Mouse (Mus musculus): ENCODE data around the gene Notch2. TPM values are rescaled to one million over a fixed set of nuclear protein-coding genes. Genes with fewer than 3 reads are reported as not detected.

Notch2 gene
- total and polyA plus RNA-seq, 3 experiments: 3.3 to 11.3 (median 11.1) TPM

- dilution Hi-C loops (cut with MboI; ENCODE audit: extremely low pct_ligation_motif_present, extremely low pct_unique_long_range_greater_than_20kb, low sequenced_read_pairs) (no loop called here), in situ Hi-C loops (cut with MboI; ENCODE audit: low pct_ligation_motif_present, low pct_unique_long_range_greater_than_20kb, low sequenced_read_pairs) (no loop called here)
- DNase-seq (ENCODE audit: extremely low read depth): no peak
- Histone ChIP-seq H3K79me2 (replicated peaks; ENCODE audit: control insufficient read depth, extremely low read depth, insufficient read depth, poor library complexity, severe bottlenecking) (no peaks in the 10 kb centered on the region), H3K4me2 (ENCODE audit: insufficient read depth, low read depth, poor library complexity, severe bottlenecking) (no peak overlapping the region), H3K4me3 (replicated peaks in 1 of 3; ENCODE audit: low read depth in 2 of 3, low read length in 2 of 3, poor library complexity in 1 of 3) (no peak overlapping the region), H3K9ac (ENCODE audit: insufficient read depth, low read depth) (no peak overlapping the region), H3K27me3 (replicated peaks) (no peaks in the 10 kb centered on the region), H3K9me3 (replicated peaks; ENCODE audit: low read length) (no peaks in the 10 kb centered on the region), H3K27ac (ENCODE audit: insufficient read depth, low read depth) (no peak overlapping the region), H3K4me1 (ENCODE audit: control insufficient read depth in 1 of 2, insufficient read depth in 2 of 2) (peaks cover 11 to 49% of the 10 kb centered on the region in 2 experiments; a peak in 3 of 4 replicates), H3K36me3 (replicated peaks in 1 of 2; ENCODE audit: control insufficient read depth in 1 of 2, insufficient read depth in 1 of 2, low read length in 1 of 2) (peaks cover 6 to 64% of the 10 kb centered on the region in 2 experiments)
- TF ChIP-seq MEF2A (IDR thresholded peaks at IDR 0.05; ENCODE audit: borderline replicate concordance, low read depth, low read length): no peak
- no peak for TF ChIP-seq ZC3H11A (IDR thresholded peaks at IDR 0.05; ENCODE audit: low read depth, low read length)
- no peak for TF ChIP-seq E2F4 (IDR thresholded peaks at IDR 0.05; ENCODE audit: insufficient replicate concordance, low read depth, low read length)
- TF ChIP-seq ZMIZ1 (IDR thresholded peaks at IDR 0.05; ENCODE audit: low read depth, low read length): no peak
- no peak for TF ChIP-seq POLR2A (IDR thresholded peaks at IDR 0.05; ENCODE audit: low read depth, low read length)
- TF ChIP-seq SIN3A (IDR thresholded peaks at IDR 0.05; ENCODE audit: low read length): no peak
- TF ChIP-seq TBP (conservative IDR thresholded peaks at IDR 0.05; ENCODE audit: low read depth, low read length): no peak
- TF ChIP-seq MXI1 (IDR thresholded peaks at IDR 0.05; ENCODE audit: low read depth, low read length): no peak
- TF ChIP-seq ZKSCAN1 (IDR thresholded peaks at IDR 0.05; ENCODE audit: borderline replicate concordance, low read depth, low read length): no peak
- no peak for TF ChIP-seq JUND (conservative IDR thresholded peaks at IDR 0.05; ENCODE audit: low read depth, low read length)
- no peak for TF ChIP-seq MAX (IDR thresholded peaks at IDR 0.05; ENCODE audit: low read length)
- no peak for TF ChIP-seq BHLHE40 (IDR thresholded peaks at IDR 0.05; ENCODE audit: low read depth, low read length)
- TF ChIP-seq RCOR1 (conservative IDR thresholded peaks at IDR 0.05; ENCODE audit: low read depth, low read length): no peak
- no peak for TF ChIP-seq GABPA (IDR thresholded peaks at IDR 0.05; ENCODE audit: insufficient replicate concordance, low read depth, low read length)
- TF ChIP-seq IRF4 (IDR thresholded peaks at IDR 0.05; ENCODE audit: low read depth, low read length): no peak
- TF ChIP-seq NELFE (IDR thresholded peaks at IDR 0.05; ENCODE audit: low read depth, low read length): no peak
- TF ChIP-seq TCF12 (IDR thresholded peaks at IDR 0.05; ENCODE audit: low read depth, low read length): no peak
- no peak for TF ChIP-seq JUN (IDR thresholded peaks at IDR 0.05; ENCODE audit: insufficient read depth, low read depth, low read length)
- TF ChIP-seq HCFC1 (IDR thresholded peaks at IDR 0.05; ENCODE audit: low read depth, low read length): no peak
Observed at GRCm38 (mm10) chr3:98086441-98086840, 73.1 kb downstream of the Notch2 start.

GRCm38 (mm10) chr3:98086860-98087259 is 73.5 kb downstream of the Notch2 start:
- Histone ChIP-seq H3K27ac (ENCODE audit: insufficient read depth, low read depth) (no peak overlapping the region), H3K4me3 (replicated peaks in 1 of 3; ENCODE audit: low read depth in 2 of 3, low read length in 2 of 3, poor library complexity in 1 of 3) (no peak overlapping the region), H3K4me1 (ENCODE audit: control insufficient read depth in 1 of 2, insufficient read depth in 2 of 2) (peaks cover 11 to 49% of the 10 kb centered on the region in 2 experiments; a peak in 3 of 4 replicates), H3K9me3 (replicated peaks; ENCODE audit: low read length) (no peaks in the 10 kb centered on the region), H3K4me2 (ENCODE audit: insufficient read depth, low read depth, poor library complexity, severe bottlenecking) (no peak overlapping the region), H3K27me3 (replicated peaks) (no peaks in the 10 kb centered on the region), H3K36me3 (replicated peaks in 1 of 2; ENCODE audit: control insufficient read depth in 1 of 2, insufficient read depth in 1 of 2, low read length in 1 of 2) (peaks cover 5 to 64% of the 10 kb centered on the region in 2 experiments), H3K9ac (ENCODE audit: insufficient read depth, low read depth) (no peak overlapping the region), H3K79me2 (replicated peaks; ENCODE audit: control insufficient read depth, extremely low read depth, insufficient read depth, poor library complexity, severe bottlenecking) (no peaks in the 10 kb centered on the region)
- TF ChIP-seq TCF12 (IDR thresholded peaks at IDR 0.05; ENCODE audit: low read depth, low read length): no peak
- TF ChIP-seq JUND (conservative IDR thresholded peaks at IDR 0.05; ENCODE audit: low read depth, low read length): no peak
- no peak for TF ChIP-seq NRF1 (IDR thresholded peaks at IDR 0.05; ENCODE audit: low read depth, low read length)
- TF ChIP-seq EP300 (IDR thresholded peaks at IDR 0.05; ENCODE audit: low read length): no peak
- TF ChIP-seq TBP (conservative IDR thresholded peaks at IDR 0.05; ENCODE audit: low read depth, low read length): no peak
- in situ Hi-C loops (cut with MboI; ENCODE audit: low pct_ligation_motif_present, low pct_unique_long_range_greater_than_20kb, low sequenced_read_pairs) (no loop called here), dilution Hi-C loops (cut with MboI; ENCODE audit: extremely low pct_ligation_motif_present, extremely low pct_unique_long_range_greater_than_20kb, low sequenced_read_pairs) (no loop called here)
- no peak for DNase-seq (ENCODE audit: extremely low read depth)

Measured in CH12.LX (cell line).